Mouse (Mus musculus) c-Kit-negative CD71-positive TER-119-positive erythroid progenitor cells, embryonic 14.5 days (primary cell): Measurements from ENCODE around the gene Gm21858.
"Not testable (repeated sequence)": the region's sequence is repeated elsewhere in the genome, so short reads cannot be mapped to it uniquely, and the experiment has no call there.

ENCODE experiments used
- DNase-seq: peaks from one replicate; pipeline ENCODE4 v3.0.0-alpha.2; 2013; ENCODE audit warnings: low read depth, low spot score

Gm21858 gene

DNA sequence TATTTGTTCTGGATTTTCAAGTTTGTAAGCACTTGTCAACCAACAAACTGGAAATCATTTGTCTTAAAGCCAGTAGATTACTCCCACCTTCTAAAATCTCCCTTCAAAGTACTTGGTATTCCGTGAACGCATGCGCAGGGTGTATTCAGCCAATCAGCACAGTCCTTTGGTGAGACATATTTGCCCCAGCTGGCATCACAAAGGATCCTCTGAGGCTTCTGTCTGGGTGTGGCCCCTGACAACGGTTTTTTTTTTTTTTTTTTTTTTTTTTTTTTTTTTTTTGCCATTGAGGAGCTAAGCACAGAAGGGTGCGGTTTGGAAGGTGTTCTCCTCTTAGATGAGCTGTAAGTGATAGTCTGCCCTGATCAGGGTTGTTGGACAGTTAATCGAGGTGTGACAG is at the start of gene Gm21858:
Gene Gm21858, plus strand, starts transcription at position 301 of the 400 bp plus-strand sequence.
- DNase-seq: not testable (repeated sequence)
